Mouse (Mus musculus): ENCODE data around the gene Casp1. TPM values are rescaled to one million over a fixed set of nuclear protein-coding genes. Genes with fewer than 3 reads are reported as not detected.

Gene Casp1
- polyA plus RNA-seq (2014; fragmentation: Illumina TruSeq; extraction: RNeasy Lipid Tissue Mini Kit (QIAGEN cat#74804)), result 16.9 TPM

GRCm38 (mm10) chr9:5298329-5299131, at the start of gene Casp1:
Gene Casp1 (plus strand): TSS chr9:5298517.

GRCm38 (mm10) chr9:5308561-5308960, 10.2 kb downstream of the Casp1 start, which contains the start of gene Casp4:
Gene Casp4 (plus strand): TSS chr9:5308828.

GRCm38 (mm10) chr9:5345291-5345898, 47.1 kb downstream of the Casp1 start, which contains the start of gene Casp12:
Gene Casp12 (plus strand): TSS chr9:5345430.

Other genes starting within 250 kb of the Casp1 start
- 9.2 TPM for gene Casp4, start 10.3 kb downstream of the Casp1 start, polyA plus RNA-seq (2014; fragmentation: Illumina TruSeq; extraction: RNeasy Lipid Tissue Mini Kit (QIAGEN cat#74804))
- gene Casp12, start 46.9 kb downstream of the Casp1 start, polyA plus RNA-seq (2014; fragmentation: Illumina TruSeq; extraction: RNeasy Lipid Tissue Mini Kit (QIAGEN cat#74804)), result 70.4 TPM

Measured in ovary, adult 10 weeks (tissue).